Comparison of ENCODE assay signal across 12 mouse cellular contexts in the genomic region with DNA sequence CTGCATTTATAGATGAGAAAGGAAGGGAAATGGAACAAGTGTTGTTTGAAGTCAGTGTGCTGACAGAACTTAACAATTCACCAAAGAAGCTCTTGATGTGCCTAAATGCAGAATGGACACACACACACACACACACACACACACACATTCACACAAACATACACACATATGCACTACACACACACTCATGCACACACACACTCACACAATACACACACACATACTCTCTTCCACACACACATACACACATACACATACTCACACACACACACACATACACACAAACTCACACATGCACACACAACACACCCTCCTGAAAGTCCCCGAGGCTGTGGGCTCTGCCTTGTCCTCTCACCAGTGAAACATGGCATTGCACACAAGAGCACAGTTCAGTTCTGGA. TPM values are rescaled to one million over a fixed set of nuclear protein-coding genes. Genes with fewer than 3 reads are reported as not detected.
"Had no signal": no experiment of that assay in that cellular context is flagged by ENCODE, and none has a peak within 500 bp of the region (broad histone marks: within the 10 kb centered on the region; RNA-seq: fewer than 3 reads in every experiment).

No protein-coding gene starts in this region.

- ATAC-seq: midbrain, embryonic 13.5 days had no signal

- H3K27ac ChIP-seq: limb, embryonic 13.5 days; liver, embryonic 14.5 days; midbrain, embryonic 13.5 days; neural tube, embryonic 12.5 days; stomach, postnatal 0 days had no signal

- H3K4me1 ChIP-seq: midbrain, embryonic 13.5 days; neural tube, embryonic 12.5 days had no signal

- H3K36me3 ChIP-seq: limb, embryonic 13.5 days; midbrain, embryonic 13.5 days; neural tube, embryonic 12.5 days had no signal

- DNase-seq: kidney, postnatal 10 days; kidney, postnatal 4 days; left cerebral cortex, postnatal 4 days; lung, adult 18-20 months had no signal

- H3K4me3 ChIP-seq: limb, embryonic 13.5 days; midbrain, embryonic 13.5 days; neural tube, embryonic 12.5 days had no signal

- H3K27me3 ChIP-seq: neural tube, embryonic 12.5 days had no signal

- H3K9me3 ChIP-seq: limb, embryonic 13.5 days; midbrain, embryonic 13.5 days; neural tube, embryonic 12.5 days had no signal

- H3K4me2 ChIP-seq: limb, embryonic 13.5 days; midbrain, embryonic 13.5 days; neural tube, embryonic 12.5 days had no signal

- H3K9ac ChIP-seq: limb, embryonic 13.5 days; liver, embryonic 14.5 days; midbrain, embryonic 13.5 days; neural tube, embryonic 12.5 days had no signal

RNA-seq across cellular contexts. Expression of a gene that starts 26.1 kb away (rescaled TPM):
- total RNA-seq: liver, adult 2 months; megakaryocyte-erythroid progenitor cell, adult 5-6 weeks; neutrophil, adult 5-6 weeks had no signal
- polyA plus RNA-seq: liver, adult 2 months had no signal
